Mouse (Mus musculus): ENCODE measurements around the gene Olfr8.
"Not testable (repeated sequence)": the region's sequence is repeated elsewhere in the genome, so short reads cannot be mapped to it uniquely, and the experiment has no call there.

Olfr8 gene

GRCm38 (mm10) chr10:78950336-78950735 is at the start of gene Olfr8:
Olfr8 (plus strand) TSS chr10:78950636.
- not testable (repeated sequence) for DNase-seq

- DNase-seq, result not testable (repeated sequence)
Measured at GRCm38 (mm10) chr10:78912871-78913270, 37.6 kb upstream of the Olfr8 start, which contains the start of gene Olfr1354. Olfr1354 (plus strand) TSS chr10:78913171.

GRCm38 (mm10) chr10:78963009-78963408 is 12.6 kb downstream of the Olfr8 start, which contains the start of gene Olfr1353:
Olfr1353 (plus strand) TSS chr10:78963309.
- DNase-seq, result not testable (repeated sequence)

- no peak for DNase-seq
Measured at GRCm38 (mm10) chr10:78980750-78981149, 30.3 kb downstream of the Olfr8 start, which contains the start of gene Olfr1352. Olfr1352 (plus strand) TSS chr10:78981050.
